Mouse (Mus musculus): ENCODE data around the gene Ift20. TPM values are rescaled to one million over a fixed set of nuclear protein-coding genes. Genes with fewer than 3 reads are reported as not detected.
A peak's percentile ranks its signal among the peaks of the same experiment; 100 is the strongest.

The Ift20 gene
- polyA plus RNA-seq, 1 experiment, result 42.2 TPM

DNA sequence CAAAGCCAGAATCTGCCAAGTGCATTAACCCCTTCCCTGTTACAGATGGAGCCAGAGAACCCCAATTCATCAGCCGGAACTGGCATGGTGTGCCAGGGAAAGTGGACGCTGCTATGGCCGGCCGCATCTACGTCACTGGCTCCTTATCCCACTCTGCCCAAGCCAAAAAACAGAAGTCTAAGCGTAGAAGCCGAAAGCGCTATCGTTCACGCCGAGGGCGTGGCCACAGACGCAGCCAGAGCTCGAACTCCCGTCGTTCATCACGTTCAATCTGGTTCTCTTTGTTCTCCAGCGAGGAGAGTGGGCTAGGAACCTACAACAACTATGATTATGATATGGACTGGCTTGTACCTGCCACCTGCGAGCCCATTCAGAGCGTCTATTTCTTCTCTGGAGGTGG is 34.6 kb upstream of the Ift20 start:
- H3K4me1 ChIP-seq (ENCODE audit: control insufficient read depth, insufficient read depth, low read length), result peaks cover 19% of the 10 kb centered on the region
- no peak overlapping the region for H3K4me3 ChIP-seq (ENCODE audit: insufficient read depth, low read length)
- TF ChIP-seq POLR2A (IDR thresholded peaks at IDR 0.05; ENCODE audit: borderline replicate concordance, low read depth, low read length) (no peak), CTCF (IDR thresholded peaks at IDR 0.05; ENCODE audit: low read depth, low read length) (no peak)
- no peak overlapping the region for H3K27ac ChIP-seq (ENCODE audit: insufficient read depth, low read depth, low read length)

DNA sequence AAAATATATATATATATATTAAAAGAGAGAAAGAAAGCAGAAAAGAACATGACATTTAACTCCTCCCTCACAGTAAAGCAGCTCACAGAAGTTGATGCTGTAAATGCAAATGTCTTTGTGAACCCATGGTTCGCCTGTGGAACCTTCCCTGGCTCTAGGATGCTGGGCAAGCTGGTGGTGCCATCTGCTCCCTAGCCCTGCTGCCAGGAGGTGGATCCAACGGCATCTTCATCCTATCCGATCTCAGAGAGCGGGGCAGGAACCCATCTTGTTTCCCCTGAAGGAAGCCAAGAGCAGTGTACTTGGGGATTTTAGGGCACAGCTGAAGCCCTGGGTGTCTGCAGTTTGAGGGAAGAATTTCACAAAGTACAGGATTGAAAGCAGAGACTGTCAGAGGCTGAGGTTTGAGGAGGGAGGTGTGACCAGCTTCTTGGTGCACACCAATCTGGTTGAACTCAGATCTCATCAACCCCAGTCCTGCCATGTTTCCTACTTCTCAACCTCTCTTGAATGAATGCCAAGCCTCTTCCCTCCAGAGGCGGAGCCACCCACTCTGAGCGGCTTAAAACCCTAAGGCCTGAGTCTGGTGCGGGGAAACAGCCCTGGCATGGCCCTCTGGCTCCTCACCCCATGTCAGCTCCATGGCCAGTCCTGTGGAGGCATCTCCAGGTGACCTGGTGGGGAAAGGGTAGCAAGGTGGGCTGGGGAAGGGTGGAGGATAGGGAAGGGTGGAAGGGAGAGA is 33.1 kb upstream of the Ift20 start, which contains the start of gene Sebox:
Gene Sebox, plus strand, starts transcription at position 539 of the 742 bp plus-strand sequence.
- no peak within 1 kb of the TSS for H3K27ac ChIP-seq (ENCODE audit: insufficient read depth, low read depth, low read length)
- peaks cover 24% of the 10 kb centered on the region for H3K4me1 ChIP-seq (ENCODE audit: control insufficient read depth, insufficient read depth, low read length)
- TF ChIP-seq CTCF (IDR thresholded peaks at IDR 0.05; ENCODE audit: low read depth, low read length), result no peak
- TF ChIP-seq POLR2A (IDR thresholded peaks at IDR 0.05; ENCODE audit: borderline replicate concordance, low read depth, low read length), result no peak
- H3K4me3 ChIP-seq (ENCODE audit: insufficient read depth, low read length), result no peak within 1 kb of the TSS

DNA sequence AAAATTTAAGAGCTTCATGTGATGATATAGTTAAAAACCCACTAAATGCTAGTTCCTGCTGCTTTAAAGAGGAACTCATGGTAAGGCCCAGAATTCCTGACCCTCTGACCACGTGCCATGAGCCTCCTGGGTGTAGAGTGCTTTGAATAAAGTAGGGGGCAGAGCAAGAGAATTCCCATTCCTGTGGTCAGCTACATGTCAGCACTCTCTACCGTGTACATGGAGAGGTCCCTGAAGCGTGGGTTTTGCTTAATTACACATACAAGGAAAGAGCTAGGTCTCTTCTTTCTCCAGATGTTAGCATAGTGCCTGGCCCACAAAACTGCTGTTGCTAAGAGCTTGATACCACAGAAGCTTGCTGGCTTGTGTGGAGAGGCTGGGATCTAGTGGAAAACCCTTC is 30.7 kb upstream of the Ift20 start:
- TF ChIP-seq POLR2A (IDR thresholded peaks at IDR 0.05; ENCODE audit: borderline replicate concordance, low read depth, low read length) (no peak), CTCF (IDR thresholded peaks at IDR 0.05; ENCODE audit: low read depth, low read length) (no peak)
- peak overlapping the region; percentile 4; the same call in 1 of the 2 replicates for H3K27ac ChIP-seq (ENCODE audit: insufficient read depth, low read depth, low read length)
- peaks cover 22% of the 10 kb centered on the region for H3K4me1 ChIP-seq (ENCODE audit: control insufficient read depth, insufficient read depth, low read length)
- no peak overlapping the region for H3K4me3 ChIP-seq (ENCODE audit: insufficient read depth, low read length)

DNA sequence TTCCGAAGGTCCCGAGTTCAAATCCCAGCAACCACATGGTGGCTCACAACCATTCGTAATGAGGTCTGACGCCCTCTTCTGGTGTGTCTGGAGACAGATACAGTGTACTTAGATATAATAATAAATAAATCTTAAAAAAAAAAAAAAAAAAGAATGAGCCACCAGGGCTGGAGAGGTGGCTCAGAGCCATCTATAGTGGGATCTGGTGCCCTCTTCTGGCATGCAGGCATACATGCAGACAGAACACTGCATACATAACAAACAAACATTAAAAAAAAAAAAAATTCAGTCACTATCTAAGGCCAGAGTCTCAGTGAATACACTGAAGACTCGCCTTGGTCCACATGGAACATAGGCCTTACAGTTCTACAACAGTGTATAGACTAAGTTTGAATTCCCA is 27.0 kb upstream of the Ift20 start:
- Histone ChIP-seq H3K27ac (ENCODE audit: insufficient read depth, low read depth, low read length) (no peak overlapping the region), H3K4me3 (ENCODE audit: insufficient read depth, low read length) (no peak overlapping the region), H3K4me1 (ENCODE audit: control insufficient read depth, insufficient read depth, low read length) (peaks cover 28% of the 10 kb centered on the region)
- TF ChIP-seq CTCF (IDR thresholded peaks at IDR 0.05; ENCODE audit: low read depth, low read length) (no peak), POLR2A (IDR thresholded peaks at IDR 0.05; ENCODE audit: borderline replicate concordance, low read depth, low read length) (no peak)

DNA sequence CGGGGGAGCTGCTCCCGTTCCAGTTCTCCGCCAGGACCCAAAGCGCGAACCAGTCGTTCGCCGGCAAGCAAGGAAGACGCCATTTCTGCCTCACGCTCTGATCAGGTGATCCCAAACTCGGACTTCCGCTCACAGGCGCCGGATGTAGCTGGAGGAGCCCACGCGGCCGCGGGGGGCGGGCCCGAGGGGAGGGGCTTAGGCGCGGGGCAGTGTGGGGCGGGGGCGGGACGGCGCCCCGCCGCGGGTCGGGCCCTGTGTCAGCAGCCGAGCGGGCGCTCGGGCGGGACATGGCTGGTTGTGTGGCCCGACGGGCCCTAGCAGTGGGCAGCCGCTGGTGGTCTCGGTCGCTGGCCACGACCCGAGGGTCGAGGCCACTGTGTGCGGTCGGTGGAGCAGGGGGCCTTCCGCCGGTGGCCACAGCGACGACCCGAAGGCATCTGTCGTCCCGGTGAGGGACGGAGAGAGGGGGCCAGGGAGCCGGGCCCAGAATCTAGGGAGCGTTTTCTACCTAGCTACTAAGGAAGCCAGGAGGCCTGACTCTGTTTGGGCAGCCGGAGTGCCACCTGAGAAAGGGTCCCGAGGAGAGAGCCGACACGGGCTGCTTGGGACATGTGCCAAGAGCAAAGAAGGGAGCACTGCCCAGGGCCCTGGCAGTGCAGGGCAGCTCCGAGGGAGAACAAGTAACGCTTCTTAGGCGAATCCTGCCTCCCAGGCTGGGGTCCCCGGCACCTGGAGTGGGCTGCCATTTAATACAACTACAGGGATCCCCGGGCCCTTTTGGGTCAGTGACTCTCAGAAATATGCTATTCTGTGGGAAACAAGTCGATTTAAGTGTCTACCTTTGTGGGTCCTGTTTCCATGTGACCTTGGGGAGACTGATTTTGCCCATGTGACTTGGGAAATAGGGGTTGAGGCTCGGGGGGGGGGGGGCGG is 23.9 kb upstream of the Ift20 start, which contains the start of the genes Tmem199 and Poldip2:
Gene Tmem199, minus strand, starts transcription at position 148 of the 933 bp plus-strand sequence.
Gene Poldip2, plus strand, starts transcription at position 169 of the 933 bp plus-strand sequence.
- peak within 1 kb of the TSS; percentile 86 for H3K4me3 ChIP-seq (ENCODE audit: insufficient read depth, low read length)
- peaks cover 12% of the 10 kb centered on the region for H3K4me1 ChIP-seq (ENCODE audit: control insufficient read depth, insufficient read depth, low read length)
- H3K27ac ChIP-seq (ENCODE audit: insufficient read depth, low read depth, low read length), result peak within 1 kb of the TSS; percentile 74
- no peak; the same call in 1 of the 2 replicates for TF ChIP-seq POLR2A (IDR thresholded peaks at IDR 0.05; ENCODE audit: borderline replicate concordance, low read depth, low read length)
- TF ChIP-seq CTCF (IDR thresholded peaks at IDR 0.05; ENCODE audit: low read depth, low read length), result no peak

DNA sequence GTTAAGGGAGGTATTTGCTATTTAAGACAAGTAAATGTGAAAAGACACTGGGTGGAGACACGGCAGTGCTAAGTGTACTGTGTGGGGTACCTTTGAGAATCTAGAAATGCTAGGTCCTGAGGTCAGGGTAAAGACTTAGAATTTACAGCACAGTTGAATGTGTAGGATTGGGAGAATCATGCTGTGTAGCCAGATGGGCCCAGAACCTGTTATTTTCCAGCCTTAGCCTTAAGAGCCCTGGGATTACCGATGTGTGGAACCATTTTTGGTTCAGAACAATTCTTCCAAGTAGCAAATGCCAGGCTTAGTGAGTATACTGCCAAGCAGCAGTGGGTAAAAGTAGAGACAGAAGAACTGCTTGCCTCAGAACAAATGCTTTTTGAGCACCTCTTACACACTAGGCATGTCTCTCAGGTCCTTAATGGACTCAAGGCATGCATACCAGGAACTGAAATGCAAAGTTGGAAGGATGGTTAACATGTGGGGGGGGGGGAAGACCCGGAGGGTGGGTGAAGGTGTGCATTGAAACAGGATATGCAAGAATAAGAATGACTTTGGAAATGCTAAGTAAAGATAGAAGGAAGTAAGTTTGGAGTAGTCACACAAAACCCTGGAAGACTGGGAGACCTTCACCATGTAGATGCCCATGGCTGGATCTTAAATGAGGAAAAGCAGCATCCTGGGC is 22.9 kb upstream of the Ift20 start:
- Histone ChIP-seq H3K4me1 (ENCODE audit: control insufficient read depth, insufficient read depth, low read length) (peaks cover 10% of the 10 kb centered on the region), H3K4me3 (ENCODE audit: insufficient read depth, low read length) (peak overlapping the region; percentile 86), H3K27ac (ENCODE audit: insufficient read depth, low read depth, low read length) (no peak overlapping the region)
- TF ChIP-seq POLR2A (IDR thresholded peaks at IDR 0.05; ENCODE audit: borderline replicate concordance, low read depth, low read length), result no peak
- TF ChIP-seq CTCF (IDR thresholded peaks at IDR 0.05; ENCODE audit: low read depth, low read length), result no peak

DNA sequence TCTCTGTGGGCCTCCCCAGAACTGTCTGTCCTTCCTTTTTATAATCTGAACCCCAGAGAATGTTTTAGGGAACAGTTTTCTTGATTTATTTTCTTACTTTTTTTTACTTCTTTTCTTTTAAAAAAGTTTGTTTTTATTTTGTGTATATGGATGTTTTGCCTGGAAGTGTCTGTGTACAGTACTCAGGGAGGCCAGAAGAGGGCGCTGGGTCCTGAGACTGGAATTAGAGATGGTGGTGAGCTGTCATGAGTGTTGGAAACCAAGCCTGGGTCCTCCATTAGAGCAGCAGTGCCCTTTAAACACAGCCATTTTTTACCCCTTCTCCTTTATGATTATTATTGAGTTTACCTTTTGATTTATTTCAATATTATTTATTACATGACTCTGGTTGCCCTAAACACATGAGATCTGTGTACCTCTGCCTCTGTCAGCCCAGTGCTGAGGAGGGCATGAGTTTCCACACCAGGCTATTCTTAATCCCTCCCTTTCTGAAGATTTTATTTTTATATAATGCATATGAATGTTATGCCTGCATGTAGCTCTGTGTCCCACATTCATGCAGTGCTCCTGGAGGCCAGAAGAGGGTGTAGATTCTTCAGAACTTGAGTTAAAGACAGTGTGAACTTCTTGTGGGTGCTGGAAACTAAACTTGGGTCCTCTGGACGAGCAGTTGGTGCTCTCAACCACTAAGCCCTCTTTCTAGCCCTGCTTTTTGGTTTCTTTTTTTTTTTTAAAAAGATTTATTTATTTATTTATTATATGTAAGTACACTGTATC is 20.4 kb upstream of the Ift20 start:
- Histone ChIP-seq H3K27ac (ENCODE audit: insufficient read depth, low read depth, low read length) (no peak overlapping the region), H3K4me1 (ENCODE audit: control insufficient read depth, insufficient read depth, low read length) (peaks cover 9% of the 10 kb centered on the region), H3K4me3 (ENCODE audit: insufficient read depth, low read length) (no peak overlapping the region)
- TF ChIP-seq CTCF (IDR thresholded peaks at IDR 0.05; ENCODE audit: low read depth, low read length) (0 out of 2 replicates have a peak, but pooled peaks have one; percentile 27), POLR2A (IDR thresholded peaks at IDR 0.05; ENCODE audit: borderline replicate concordance, low read depth, low read length) (no peak)

DNA sequence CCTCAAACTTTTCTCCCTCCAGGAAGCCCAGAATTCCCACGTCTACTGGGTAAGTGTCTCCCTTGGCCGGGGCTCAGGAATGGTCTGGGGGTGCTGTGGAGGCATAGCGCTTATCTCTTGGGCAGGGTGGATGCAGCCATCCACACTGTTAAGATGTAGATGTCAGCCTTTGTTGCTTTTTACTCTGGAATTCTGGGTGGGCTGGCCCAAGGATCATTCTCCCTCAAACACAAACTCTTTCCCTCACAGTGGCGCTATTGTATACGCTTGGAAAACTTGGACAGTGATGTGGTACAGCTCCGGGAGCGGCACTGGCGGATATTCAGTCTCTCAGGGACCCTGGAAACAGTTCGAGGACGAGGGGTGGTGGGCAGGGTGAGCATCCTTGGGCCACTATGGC is 17.2 kb upstream of the Ift20 start:
- Histone ChIP-seq H3K4me1 (ENCODE audit: control insufficient read depth, insufficient read depth, low read length) (no peaks in the 10 kb centered on the region), H3K4me3 (ENCODE audit: insufficient read depth, low read length) (no peak overlapping the region), H3K27ac (ENCODE audit: insufficient read depth, low read depth, low read length) (no peak overlapping the region)
- TF ChIP-seq CTCF (IDR thresholded peaks at IDR 0.05; ENCODE audit: low read depth, low read length), result no peak
- TF ChIP-seq POLR2A (IDR thresholded peaks at IDR 0.05; ENCODE audit: borderline replicate concordance, low read depth, low read length), result no peak
